Mouse (Mus musculus) brain, embryonic 14.5 days (tissue): ENCODE data around the gene 2310011J03Rik.

Source experiments
- CTCF ChIP-seq: fragments of 200-500 bp; IDR thresholded peaks from 2 replicates; pipeline ENCODE4 v1.5.1; 2012; ENCODE audit warnings: inconsistent platforms, mild to moderate bottlenecking, moderate library complexity, borderline replicate concordance; ENCODE audit not compliant: insufficient read depth, insufficient read length; ENCODE audit errors: extremely low read depth
- POLR2A ChIP-seq: fragments of 200-500 bp; IDR thresholded peaks from 2 replicates; pipeline ENCODE4 v1.6.1; 2012; ENCODE audit warnings: mild to moderate bottlenecking, inconsistent platforms, borderline replicate concordance; ENCODE audit not compliant: poor library complexity, insufficient read depth, insufficient read length, severe bottlenecking; ENCODE audit errors: extremely low read depth

DNA sequence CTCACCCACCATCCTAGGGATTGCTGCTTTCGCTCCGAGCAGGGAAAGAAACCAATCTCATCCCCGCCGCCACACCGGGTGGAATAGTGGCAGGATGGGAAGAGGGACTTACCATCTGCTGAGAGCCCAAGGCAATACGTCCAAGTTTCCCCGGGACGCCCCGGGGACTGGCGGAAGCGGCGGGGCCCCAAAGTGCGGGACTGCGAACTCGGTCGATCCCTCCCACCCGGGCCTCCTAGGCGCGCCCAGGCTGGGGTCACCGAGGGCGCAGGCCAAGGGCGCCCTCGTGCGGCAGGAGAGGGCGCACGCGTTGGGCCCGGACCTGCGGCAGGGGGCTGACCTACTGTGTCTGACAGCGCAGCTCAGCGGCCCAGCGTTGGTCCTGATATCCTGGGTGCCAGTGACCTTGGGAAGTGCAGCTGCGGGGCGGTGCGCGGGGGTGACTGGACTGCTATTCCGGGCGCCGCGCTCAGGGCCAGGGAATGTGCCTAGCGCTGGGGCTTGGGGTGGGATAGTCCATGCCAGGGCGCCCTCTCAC, 28.0 kb upstream of the 2310011J03Rik start, which contains the start of gene Adamtsl5:
- TF ChIP-seq POLR2A (no peak), CTCF (peak; percentile 60; the same call in 1 of the 2 replicates)
